Mouse (Mus musculus) liver, embryonic 13.5 days (tissue): ENCODE measurements around the gene Lzic. TPM values are rescaled to one million over a fixed set of nuclear protein-coding genes. Genes with fewer than 3 reads are reported as not detected.

Experiments
- ATAC-seq: fragments of 200-750 bp; cut with Nextera tagmentation; 2 replicates; pipeline ENCODE4 v1.8.0; 2017; ENCODE audit warnings: low read depth, mild to moderate bottlenecking, moderate number of reproducible peaks, moderate library complexity
- DNase-seq: peaks from one replicate; pipeline ENCODE4 v3.0.0; 2022
- H3K27ac ChIP-seq: fragments of 300-500 bp; sonication (generic); 2 replicates; pipeline ENCODE4 v1.5.1; 2015; ENCODE audit warnings: moderate library complexity, mild to moderate bottlenecking, inconsistent platforms
- H3K27me3 ChIP-seq: fragments of 300-500 bp; sonication (generic); 2 replicates; pipeline ENCODE4 v1.6.1; 2015; ENCODE audit warnings: mild to moderate bottlenecking, inconsistent platforms
- H3K36me3 ChIP-seq: fragments of 300-500 bp; sonication (generic); 2 replicates; pipeline ENCODE4 v1.6.1; 2015; ENCODE audit warnings: mild to moderate bottlenecking, inconsistent platforms
- H3K4me1 ChIP-seq: fragments of 300-500 bp; sonication (generic); replicated peaks from 2 replicates; pipeline ENCODE4 v1.6.1; 2015; ENCODE audit warnings: inconsistent platforms
- H3K4me2 ChIP-seq: fragments of 300-500 bp; sonication (generic); 2 replicates; pipeline ENCODE4 v1.6.1; 2015; ENCODE audit warnings: inconsistent platforms, mild to moderate bottlenecking, moderate library complexity
- H3K4me3 ChIP-seq: fragments of 300-500 bp; sonication (generic); replicated peaks from 2 replicates; pipeline ENCODE4 v1.5.1; 2015; ENCODE audit warnings: mild to moderate bottlenecking, inconsistent platforms
- H3K9ac ChIP-seq: fragments of 300-500 bp; sonication (generic); 2 replicates; pipeline ENCODE4 v1.6.1; 2015; ENCODE audit warnings: mild to moderate bottlenecking, inconsistent platforms
- H3K9me3 ChIP-seq: fragments of 300-500 bp; sonication (generic); replicated peaks from 2 replicates; pipeline ENCODE4 v1.6.1; 2016; ENCODE audit warnings: inconsistent platforms
- WGBS: fragments of 180-500 bp; shearing (Covaris S2); methylation state at CpG from one replicate; pipeline ENCODE4 v1.1.7; 2015; ENCODE audit not compliant: insufficient replicate concordance; 5-methylcytosine and 5-hydroxymethylcytosine counted together
- microRNA-seq: library from miRNA; unstranded; fragments of <30 nt; microRNA quantifications from one replicate; pipeline ENCODE4, GENCODE M21; 2016
- polyA plus RNA-seq: library from polyadenylated mRNA; unstranded; fragments of >200 nt; fragmentation: Nextera tagmentation; extraction: Ambion mirVana; gene quantifications from 2 replicates; pipeline ENCODE4 v1.2.1, GENCODE M21; 2015

Gene Lzic
- polyA plus RNA-seq, 1 experiment from 2014 or later = 20.5 TPM

GRCm38 (mm10) chr4:149527621-149528354 lies 42.8 kb downstream of the Lzic start:
- 62% methylated on average over 15 of the region's 15 CpGs for WGBS

DNA sequence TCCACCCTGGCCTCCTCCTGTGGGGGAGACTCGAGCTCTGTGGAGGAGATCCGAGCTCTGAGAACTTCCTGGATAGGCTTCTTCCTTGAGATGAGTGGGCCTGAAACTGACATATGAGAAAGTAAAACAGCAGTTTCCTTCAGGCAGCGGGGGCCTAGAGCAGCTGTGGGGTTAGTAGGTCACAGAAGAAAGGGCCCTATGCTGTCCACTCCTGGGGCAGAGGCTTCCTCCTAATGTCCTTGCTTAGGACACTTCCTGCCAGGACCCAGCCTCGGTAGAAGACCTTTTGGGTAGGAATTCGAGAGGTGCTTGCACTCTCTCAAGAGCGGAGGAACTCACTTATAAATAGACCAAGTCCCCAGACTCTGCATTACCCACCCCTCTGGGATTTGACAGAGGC lies 44.7 kb downstream of the Lzic start:
- WGBS = 53% methylated on average over 6 of the region's 6 CpGs
- DNase-seq (no peak), ATAC-seq (no peak)
- no peak overlapping the region for H3K9ac ChIP-seq
- H3K4me1 ChIP-seq = 0 out of 2 replicates have a peak, but pooled peaks cover 2% of the 10 kb centered on the region
- H3K4me3 ChIP-seq = no peak overlapping the region
- H3K27me3 ChIP-seq = no peaks in the 10 kb centered on the region
- H3K9me3 ChIP-seq = no peaks in the 10 kb centered on the region
- H3K4me2 ChIP-seq = no peak overlapping the region
- no peak overlapping the region for H3K27ac ChIP-seq
- no peaks in the 10 kb centered on the region for H3K36me3 ChIP-seq

More at GRCm38 (mm10) chr4:149527621-149528354, 42.8 kb downstream of the Lzic start:
- H3K4me3 ChIP-seq = no peak overlapping the region
- DNase-seq = no peak
- H3K4me1 ChIP-seq = 0 out of 2 replicates have a peak, but pooled peaks cover 2% of the 10 kb centered on the region
- no peaks in the 10 kb centered on the region for H3K36me3 ChIP-seq
- H3K4me2 ChIP-seq = no peak overlapping the region
- no peaks in the 10 kb centered on the region for H3K9me3 ChIP-seq
- no peak overlapping the region for H3K9ac ChIP-seq
- no peak overlapping the region for H3K27ac ChIP-seq
- H3K27me3 ChIP-seq = no peaks in the 10 kb centered on the region
- no peak for ATAC-seq

GRCm38 (mm10) chr4:149539441-149539840 lies 54.4 kb downstream of the Lzic start:
- Histone ChIP-seq H3K27ac (no peak overlapping the region), H3K36me3 (no peaks in the 10 kb centered on the region), H3K4me2 (no peak overlapping the region), H3K27me3 (no peaks in the 10 kb centered on the region), H3K4me1 (peaks cover 4% of the 10 kb centered on the region), H3K4me3 (no peak overlapping the region), H3K9me3 (no peaks in the 10 kb centered on the region), H3K9ac (no peak overlapping the region)
- 65% methylated on average over 8 of the region's 8 CpGs for WGBS
- ATAC-seq = no peak
- DNase-seq = no peak

DNA sequence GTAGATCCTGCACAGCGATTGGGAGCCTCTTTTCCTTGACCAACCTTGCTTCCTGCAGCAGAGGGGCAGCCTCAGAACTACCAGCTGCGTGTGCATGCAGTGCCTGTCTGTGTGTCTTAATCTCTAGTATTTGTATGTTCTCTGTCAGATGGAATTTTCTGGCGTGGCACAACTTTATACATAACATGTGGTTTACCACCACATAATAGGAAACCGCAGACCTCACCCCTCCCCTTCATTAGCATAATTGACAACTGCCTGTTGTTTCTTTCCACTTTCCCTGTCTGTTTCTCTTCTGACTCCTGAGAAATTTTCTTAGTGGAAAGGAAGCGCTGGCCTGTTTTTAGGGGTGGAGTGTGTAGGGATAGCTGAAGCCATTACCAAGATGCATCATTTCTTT lies 56.9 kb downstream of the Lzic start:
- Histone ChIP-seq H3K4me2 (no peak overlapping the region), H3K4me1 (peaks cover 12% of the 10 kb centered on the region), H3K27ac (no peak overlapping the region), H3K36me3 (no peaks in the 10 kb centered on the region), H3K9me3 (no peaks in the 10 kb centered on the region), H3K4me3 (no peak overlapping the region), H3K27me3 (no peaks in the 10 kb centered on the region), H3K9ac (no peak overlapping the region)
- 39% methylated on average over 5 of the region's 5 CpGs for WGBS
- no peak for ATAC-seq
- no peak for DNase-seq

DNA sequence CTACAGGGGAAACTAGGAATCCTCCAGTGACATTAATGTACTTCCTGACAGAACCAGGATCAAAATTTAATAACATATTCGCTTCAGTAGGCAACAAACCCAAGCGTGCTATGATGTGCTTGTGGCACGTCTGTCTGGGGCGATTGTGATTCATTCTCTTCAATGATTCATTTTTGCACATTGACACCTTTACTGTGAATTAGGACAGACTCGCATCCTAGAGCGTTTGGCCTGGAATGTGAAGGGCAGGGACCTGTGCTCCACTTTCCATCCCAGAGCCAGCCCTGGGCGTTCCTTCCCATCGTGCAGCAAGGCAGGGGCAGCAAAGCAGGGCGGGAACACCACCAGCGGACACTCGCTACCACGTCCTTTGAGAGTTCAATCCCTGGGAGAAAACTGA lies 57.4 kb downstream of the Lzic start:
- H3K4me3 ChIP-seq = no peak overlapping the region
- H3K9ac ChIP-seq = no peak overlapping the region
- DNase-seq (no peak), ATAC-seq (no peak)
- WGBS = 73% methylated on average over 12 of the region's 12 CpGs
- H3K4me2 ChIP-seq = no peak overlapping the region
- H3K36me3 ChIP-seq = no peaks in the 10 kb centered on the region
- no peaks in the 10 kb centered on the region for H3K9me3 ChIP-seq
- peaks cover 17% of the 10 kb centered on the region for H3K4me1 ChIP-seq
- no peaks in the 10 kb centered on the region for H3K27me3 ChIP-seq
- no peak overlapping the region for H3K27ac ChIP-seq

DNA sequence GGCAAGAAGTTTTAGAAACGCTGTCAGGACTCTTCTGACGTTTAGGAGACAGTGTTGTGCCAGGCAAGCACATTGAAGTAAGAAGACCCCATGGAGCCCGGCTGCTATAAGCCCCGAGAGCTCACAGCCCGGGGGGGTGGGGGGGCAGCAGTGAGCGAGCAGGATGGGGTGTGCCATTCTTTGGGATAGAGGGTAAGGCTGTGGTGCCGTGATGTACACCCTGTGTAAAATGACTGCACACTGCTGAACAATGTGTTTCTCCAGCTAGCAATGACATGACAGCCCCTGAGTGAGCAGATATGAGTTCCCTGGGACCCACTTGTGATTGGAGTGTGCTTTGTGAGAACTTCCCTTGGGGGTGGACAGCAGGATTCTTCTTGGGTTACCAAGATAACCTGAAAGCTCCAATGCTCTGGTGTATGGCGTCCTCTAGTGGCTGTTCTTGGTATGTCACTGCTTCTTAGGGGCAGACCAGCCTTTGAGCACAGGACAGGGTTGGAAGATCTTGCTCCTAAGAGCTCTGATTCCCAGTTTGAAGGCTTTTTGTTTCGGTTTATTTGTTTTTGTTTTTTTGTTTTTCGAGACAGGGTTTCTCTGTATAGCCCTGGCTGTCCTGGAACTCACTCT lies 58.0 kb downstream of the Lzic start:
- Histone ChIP-seq H3K4me2 (no peak overlapping the region), H3K27ac (no peak overlapping the region), H3K27me3 (no peaks in the 10 kb centered on the region), H3K9ac (no peak overlapping the region), H3K4me3 (no peak overlapping the region), H3K9me3 (no peaks in the 10 kb centered on the region), H3K4me1 (peaks cover 18% of the 10 kb centered on the region), H3K36me3 (no peaks in the 10 kb centered on the region)
- DNase-seq (peak; percentile 49), ATAC-seq (no peak)
- WGBS = 40% methylated on average over 10 of the region's 10 CpGs

DNA sequence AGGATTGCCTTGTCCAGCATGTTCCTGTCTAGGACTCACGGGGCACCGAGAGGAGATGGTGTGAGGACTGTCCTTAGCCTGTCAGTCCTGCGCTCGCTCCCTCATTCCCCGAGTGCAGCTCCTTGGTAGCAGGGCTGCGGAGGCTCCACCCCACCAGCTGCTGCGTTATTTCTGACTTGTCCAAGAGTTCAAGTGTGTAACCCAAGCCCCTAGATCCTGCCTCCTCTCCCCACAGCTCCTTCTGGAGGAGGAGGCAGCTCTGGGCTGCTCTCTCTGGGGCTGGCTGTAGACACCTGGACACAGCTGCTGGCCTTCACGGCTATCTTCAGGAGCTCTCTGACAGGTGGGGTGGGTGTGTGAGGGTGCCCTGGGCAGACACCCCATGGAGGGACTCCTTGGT lies 59.9 kb downstream of the Lzic start:
- WGBS = 81% methylated on average over 8 of the region's 8 CpGs
- Histone ChIP-seq H3K4me1 (peaks cover 18% of the 10 kb centered on the region), H3K27me3 (no peaks in the 10 kb centered on the region), H3K27ac (no peak overlapping the region), H3K9me3 (no peaks in the 10 kb centered on the region), H3K4me3 (no peak overlapping the region), H3K9ac (no peak overlapping the region), H3K36me3 (no peaks in the 10 kb centered on the region), H3K4me2 (no peak overlapping the region)
- no peak for DNase-seq
- no peak for ATAC-seq

Small RNA genes lying within 50 kb of the gene (microRNA-seq; reads per million reads assigned to microRNA genes)
- not detected for gene Mir5616

Other genes starting within 250 kb of the Lzic start
- gene Kif1b, start 177.5 kb upstream of the Lzic start, polyA plus RNA-seq = 5.1 and 6.7 TPM in 2 replicates
- 11.9 and 14.2 TPM in 2 replicates for gene Ube4b, start 58.5 kb upstream of the Lzic start, polyA plus RNA-seq
- not detected in 2 replicates for gene Rbp7, start 30.3 kb upstream of the Lzic start, polyA plus RNA-seq
- gene Tmem274, start 7.9 kb upstream of the Lzic start, polyA plus RNA-seq = 0.19 TPM in 1 of 2 replicates, not detected in the other
- gene Nmnat1, start within 50 bp of the Lzic start, polyA plus RNA-seq = 6.5 and 6.7 TPM in 2 replicates
- gene Ctnnbip1, start 33.0 kb downstream of the Lzic start, polyA plus RNA-seq = 5.5 and 6.5 TPM in 2 replicates
- gene Clstn1, start 101.2 kb downstream of the Lzic start, polyA plus RNA-seq = 2.6 and 2.9 TPM in 2 replicates
- 5.6 and 6.4 TPM in 2 replicates for gene Pik3cd, start 217.3 kb downstream of the Lzic start, polyA plus RNA-seq